ENCODE assay signal across 10 mouse cellular contexts in genomic region chr11:55897506-55897905, GRCm38 (mm10).
DNase-seq lines count a peak whose midpoint lies in the region; ATAC-seq and TF ChIP-seq lines count a peak whose summit lies in the region.
"Had no signal": no experiment of that assay in that cellular context is flagged by ENCODE, and none has a peak within 500 bp of the region (broad histone marks: within the 10 kb centered on the region; RNA-seq: fewer than 3 reads in every experiment).

No protein-coding gene starts in this region.

- H3K9ac ChIP-seq in liver, adult 2 months (ENCODE audit: low read depth, low read length) = no peak overlapping the region
- no peak overlapping the region for H3K9ac ChIP-seq in liver, embryonic 11.5 days (ENCODE audit: low read depth, low read length)
- no peak overlapping the region for H3K9ac ChIP-seq in MEL (ENCODE audit: control insufficient read depth, low read depth, low read length, poor library complexity, severe bottlenecking)
- H3K9ac ChIP-seq: limb, embryonic 13.5 days had no signal

- no peak for TF ChIP-seq EP300 in MEL (IDR thresholded peaks at IDR 0.05; ENCODE audit: low read depth in 1 of 2, low read length in 2 of 2)

- no peak for TF ChIP-seq RAD21 in MEL (IDR thresholded peaks at IDR 0.05; ENCODE audit: low read depth, low read length)

- no peaks in the 10 kb centered on the region for H3K27me3 ChIP-seq in liver, adult 2 months (ENCODE audit: control insufficient read depth, insufficient read depth, low read length)
- no peaks in the 10 kb centered on the region for H3K27me3 ChIP-seq in liver, embryonic 11.5 days (replicated peaks; ENCODE audit: control insufficient read depth, insufficient read depth, low read length)
- H3K27me3 ChIP-seq in MEL (ENCODE audit: control insufficient read depth in 1 of 2, insufficient read depth in 2 of 2, low read length in 2 of 2) = no peaks in the 10 kb centered on the region
- H3K27me3 ChIP-seq: limb, embryonic 13.5 days had no signal

- WGBS in liver, adult 2 months = 17% methylated on average over 6 of the region's 6 CpGs
- 15% methylated on average over 6 of the region's 6 CpGs for WGBS in liver, embryonic 11.5 days

- H3K27ac ChIP-seq in liver, adult 2 months (replicated peaks; ENCODE audit: insufficient read depth, low read depth, low read length) = no peak overlapping the region
- no peak overlapping the region for H3K27ac ChIP-seq in liver, embryonic 11.5 days (ENCODE audit: low read depth, low read length)
- no peak overlapping the region for H3K27ac ChIP-seq in MEL (ENCODE audit: control insufficient read depth, low read depth, low read length)
- H3K27ac ChIP-seq: limb, embryonic 13.5 days had no signal

- peak; percentile 8 for DNase-seq in liver, adult 2 months (ENCODE audit: extremely low read depth, low read depth, low spot score)
- no peak for DNase-seq in liver, embryonic 11.5 days (ENCODE audit: low spot score)
- peak; percentile 53 for DNase-seq in MEL (ENCODE audit: low read depth, low spot score)
- DNase-seq in adrenal gland, postnatal 10 days = peak; percentile 64
- DNase-seq in kidney, postnatal 4 days = peak; percentile 71 to 74
- no peak for DNase-seq in thymus, postnatal 36 days
- no peak for DNase-seq in frontal cortex, postnatal 36 days (ENCODE audit: low spot score in 2 of 2)
- DNase-seq: gastrocnemius, postnatal 14 days had no signal

- H3K4me2 ChIP-seq in liver, embryonic 11.5 days = no peak overlapping the region
- H3K4me2 ChIP-seq: limb, embryonic 13.5 days had no signal

- no peaks in the 10 kb centered on the region for H3K79me2 ChIP-seq in liver, adult 2 months (ENCODE audit: control insufficient read depth, insufficient read depth, low read length)
- no peaks in the 10 kb centered on the region for H3K79me2 ChIP-seq in MEL (ENCODE audit: control insufficient read depth, insufficient read depth, low read length, poor library complexity)

- no peak for ATAC-seq in liver, embryonic 11.5 days (replicated peaks; ENCODE audit: low FRiP score)
- ATAC-seq in activated CD4-positive, CD25-positive, alpha-beta regulatory T cell, adult 4 months = no peak

- no peak overlapping the region for H3K4me3 ChIP-seq in liver, adult 2 months (ENCODE audit: insufficient read depth, low read depth, low read length)
- no peak overlapping the region for H3K4me3 ChIP-seq in liver, embryonic 11.5 days (ENCODE audit: low read depth, low read length)
- no peak overlapping the region for H3K4me3 ChIP-seq in MEL (ENCODE audit: control insufficient read depth in 1 of 2, insufficient read depth in 1 of 2, low read depth in 2 of 2, low read length in 2 of 2)
- H3K4me3 ChIP-seq: limb, embryonic 13.5 days had no signal

- H3K9me3 ChIP-seq in liver, embryonic 11.5 days (ENCODE audit: control insufficient read depth, low read length) = no peaks in the 10 kb centered on the region
- no peaks in the 10 kb centered on the region for H3K9me3 ChIP-seq in MEL (replicated peaks; ENCODE audit: insufficient read depth, low read length)
- H3K9me3 ChIP-seq: limb, embryonic 13.5 days had no signal

- no peak for TF ChIP-seq POLR2A in liver, adult 2 months (IDR thresholded peaks at IDR 0.05; ENCODE audit: extremely low read depth, insufficient read depth, low read length)
- TF ChIP-seq POLR2A in MEL (IDR thresholded peaks at IDR 0.05; ENCODE audit: control insufficient read depth in 1 of 2, insufficient read depth in 1 of 2, low read depth in 1 of 2, low read length in 2 of 2, poor library complexity in 1 of 2) = no peak

- no peaks in the 10 kb centered on the region for H3K36me3 ChIP-seq in liver, adult 2 months (ENCODE audit: control insufficient read depth, insufficient read depth, low read length)
- no peaks in the 10 kb centered on the region for H3K36me3 ChIP-seq in liver, embryonic 11.5 days (ENCODE audit: control insufficient read depth, insufficient read depth, low read length)
- H3K36me3 ChIP-seq in MEL (ENCODE audit: control insufficient read depth in 1 of 2, insufficient read depth in 2 of 2, low read length in 2 of 2) = no peaks in the 10 kb centered on the region
- H3K36me3 ChIP-seq: limb, embryonic 13.5 days had no signal

- no peak for TF ChIP-seq CTCF in liver, adult 2 months (IDR thresholded peaks at IDR 0.05; ENCODE audit: low read depth, low read length)
- TF ChIP-seq CTCF in MEL (IDR thresholded peaks at IDR 0.05 in 2 of 3, conservative IDR thresholded peaks at IDR 0.05 in 1 of 3; ENCODE audit: control insufficient read depth in 1 of 3, insufficient read depth in 1 of 3, low read depth in 2 of 3, low read length in 3 of 3, poor library complexity in 1 of 3, severe bottlenecking in 1 of 3) = no peak

- no peaks in the 10 kb centered on the region for H3K4me1 ChIP-seq in liver, adult 2 months (ENCODE audit: control insufficient read depth, insufficient read depth, low read length)
- no peaks in the 10 kb centered on the region for H3K4me1 ChIP-seq in liver, embryonic 11.5 days (replicated peaks; ENCODE audit: control insufficient read depth, insufficient read depth, low read length)
- no peaks in the 10 kb centered on the region for H3K4me1 ChIP-seq in MEL (ENCODE audit: control insufficient read depth in 1 of 2, insufficient read depth in 2 of 2, low read length in 2 of 2)
- H3K4me1 ChIP-seq: limb, embryonic 13.5 days had no signal

TF ChIP-seq in MEL, 35 proteins besides CTCF, POLR2A, EP300 and RAD21:
- TF ChIP-seq JUND (IDR thresholded peaks at IDR 0.05; ENCODE audit: low read depth, low read length) (no peak), USF1 (IDR thresholded peaks at IDR 0.05; ENCODE audit: low read depth, low read length) (no peak), SMC3 (IDR thresholded peaks at IDR 0.05; ENCODE audit: low read depth, low read length) (no peak)

Comparison
In these comparisons a context has a peak if more than half of its experiments do, and no peak if none do; other contexts are left out.
1. DNase-seq: peak in liver, adult 2 months (single experiment), MEL (single experiment), adrenal gland, postnatal 10 days (single experiment) and kidney, postnatal 4 days (2 of 2); none in liver, embryonic 11.5 days (single experiment), thymus, postnatal 36 days (0 of 2) and frontal cortex, postnatal 36 days (0 of 2).